In genomic region chr10:100054006-100054405, GRCm38 (mm10) we compare ENCODE assay signal across 8 mouse cellular contexts. TPM values are rescaled to one million over a fixed set of nuclear protein-coding genes. Genes with fewer than 3 reads are reported as not detected.
DNase-seq lines count a peak whose midpoint lies in the region; TF ChIP-seq lines count a peak whose summit lies in the region.

No protein-coding gene starts in this region.

- TF ChIP-seq CTCF in brain, embryonic 14.5 days (IDR thresholded peaks at IDR 0.05; ENCODE audit: borderline replicate concordance, extremely low read depth, insufficient read depth, insufficient read length) = no peak

- no peak for TF ChIP-seq POLR2A in brain, embryonic 14.5 days (IDR thresholded peaks at IDR 0.05; ENCODE audit: borderline replicate concordance, extremely low read depth, insufficient read depth, insufficient read length, poor library complexity, severe bottlenecking)

- peak; percentile 70 for DNase-seq in left cerebral cortex, adult 11 months (ENCODE audit: low spot score)
- no peak for DNase-seq in left cerebral cortex, postnatal 4 days
- peak; percentile 45 for DNase-seq in brain, embryonic 14.5 days (ENCODE audit: low read depth)
- peak; percentile 45 to 51 for DNase-seq in kidney, postnatal 25 days
- peak; percentile 53 to 68 for DNase-seq in right cerebral cortex, postnatal 10 days (ENCODE audit: low spot score in 2 of 2)
- no peak for DNase-seq in spleen, postnatal 14 days (ENCODE audit: low spot score in 2 of 2)
- no peak for DNase-seq in cerebellum, adult 11-12 months
- no peak for DNase-seq in retina, embryonic 14.5 days (ENCODE audit: low spot score)

- intact Hi-C loops in left cerebral cortex, postnatal 4 days (cut with DNase I) = no loop called here

RNA-seq across cellular contexts. Expression of gene Kitl, which starts 38.6 kb away (rescaled TPM):
- 10 to 100 TPM; 73.6 to 80.7 TPM for total RNA-seq in left cerebral cortex, postnatal 4 days (2021)
- 21.3 and 26.7 TPM in 2 replicates for polyA plus RNA-seq in brain, embryonic 14.5 days (2012; rRNA removed)

Comparison
In these comparisons a context has a peak if more than half of its experiments do, and no peak if none do; other contexts are left out.
1. DNase-seq: peak in left cerebral cortex, adult 11 months (single experiment), brain, embryonic 14.5 days (single experiment), kidney, postnatal 25 days (2 of 2) and right cerebral cortex, postnatal 10 days (2 of 2); none in left cerebral cortex, postnatal 4 days (single experiment), spleen, postnatal 14 days (0 of 2), cerebellum, adult 11-12 months (single experiment) and retina, embryonic 14.5 days (single experiment).